Mouse (Mus musculus) adrenal gland, postnatal 25 days (tissue): ENCODE results near the gene Krt80. TPM values are rescaled to one million over a fixed set of nuclear protein-coding genes. Genes with fewer than 3 reads are reported as not detected.
"Not testable (repeated sequence)": the region's sequence is repeated elsewhere in the genome, so short reads cannot be mapped to it uniquely, and the experiment has no call there.

Experiments
- DNase-seq: peaks from one replicate; pipeline ENCODE4 v3.0.0; 2021; ENCODE audit warnings: mixed read lengths
- total RNA-seq: library from RNA; stranded (reverse); gene quantifications from 2 replicates; pipeline ENCODE4 v1.2.3, GENCODE M21; 2021

The Krt80 gene
- total RNA-seq, 1 experiment from 2014 or later, result 1.0 TPM

- DNase-seq, result peak; percentile 65
Observed at GRCm38 (mm10) chr15:101341797-101342515, 28.0 kb downstream of the Krt80 start.

GRCm38 (mm10) chr15:101339537-101339936, 30.4 kb downstream of the Krt80 start:
- peak; percentile 89 for DNase-seq

DNA sequence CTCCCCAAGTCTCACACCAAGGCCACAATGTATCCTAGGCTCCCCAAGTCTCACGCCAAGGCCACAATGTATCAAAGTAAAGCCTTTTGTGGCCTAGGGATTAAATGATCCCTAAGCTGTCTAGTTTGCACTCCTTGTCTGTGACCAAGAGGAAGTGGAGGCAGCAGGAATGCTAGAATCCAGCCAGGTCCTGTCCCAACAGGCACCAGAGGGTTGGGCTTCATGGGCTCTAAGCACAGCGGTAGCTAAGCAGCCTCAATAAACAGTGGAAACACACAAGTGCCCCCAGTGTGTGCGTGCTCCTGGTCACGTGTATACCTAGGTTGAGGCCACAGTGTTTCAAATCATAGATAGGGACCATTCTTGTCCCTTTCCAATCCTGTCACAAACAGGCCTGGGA, 31.6 kb downstream of the Krt80 start:
- DNase-seq, result no peak

GRCm38 (mm10) chr15:101336474-101337174, 33.3 kb downstream of the Krt80 start:
- no peak for DNase-seq

DNA sequence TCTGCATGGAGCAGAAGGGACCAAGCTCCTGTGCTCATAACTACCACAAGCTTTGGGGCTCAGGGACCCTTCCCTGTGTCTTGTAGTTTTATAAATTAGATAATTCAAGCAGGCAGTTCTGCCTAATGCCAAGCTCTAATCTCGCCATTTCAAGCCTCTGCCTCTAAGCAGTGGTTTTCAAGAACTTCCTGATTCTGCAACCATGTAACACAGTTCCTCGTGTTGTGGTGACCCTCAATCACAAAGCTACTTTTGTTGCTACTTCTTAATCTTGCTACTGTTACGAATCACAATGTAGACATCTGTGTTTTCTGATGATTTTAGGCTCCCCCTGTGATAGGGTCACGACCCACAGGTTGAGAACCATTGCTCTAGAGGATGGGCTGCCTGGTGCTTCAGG, 36.3 kb downstream of the Krt80 start:
- DNase-seq, result no peak

GRCm38 (mm10) chr15:101333165-101333564, 36.8 kb downstream of the Krt80 start:
- DNase-seq, result no peak

DNA sequence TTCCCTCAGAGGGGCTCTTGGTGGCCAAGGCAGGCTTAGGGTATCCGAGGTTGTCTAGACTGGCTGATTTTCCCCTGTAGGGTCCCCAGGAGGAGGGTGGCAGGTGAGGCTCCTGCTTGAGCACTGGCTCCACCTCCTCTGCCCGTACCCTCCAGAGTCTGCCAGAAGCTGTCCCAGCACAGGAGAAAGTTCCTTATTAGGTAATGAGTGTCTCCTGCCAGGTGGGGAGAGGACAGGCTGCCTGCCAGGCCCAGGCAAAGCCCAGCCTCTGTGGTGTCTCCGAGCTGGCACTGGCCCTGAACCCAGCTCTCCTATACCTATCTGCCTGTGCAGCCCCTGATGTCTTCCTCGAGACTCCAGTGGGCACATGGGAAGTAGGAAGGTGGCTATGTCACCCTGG, 37.6 kb downstream of the Krt80 start:
- no peak for DNase-seq

DNA sequence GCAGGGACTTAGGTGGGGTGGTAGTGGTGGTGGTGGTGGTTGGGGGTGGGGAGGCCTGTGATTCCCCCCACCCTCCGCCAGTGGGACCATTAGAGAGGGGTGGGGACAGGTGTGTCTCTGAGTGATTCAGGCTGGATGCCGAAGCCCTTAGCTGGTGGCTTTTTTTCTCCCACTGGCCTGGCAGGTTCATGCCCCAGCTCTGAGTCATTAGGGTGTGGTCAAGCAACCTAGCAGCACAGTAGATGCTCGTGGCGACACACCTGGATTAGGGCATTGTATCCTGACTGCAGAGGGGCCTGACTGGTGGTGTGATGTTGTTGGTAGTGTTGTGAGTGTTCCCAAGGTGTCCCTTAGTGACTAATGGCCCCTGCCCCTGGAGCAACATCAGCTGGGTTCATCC, 38.9 kb downstream of the Krt80 start:
- DNase-seq, result no peak

DNA sequence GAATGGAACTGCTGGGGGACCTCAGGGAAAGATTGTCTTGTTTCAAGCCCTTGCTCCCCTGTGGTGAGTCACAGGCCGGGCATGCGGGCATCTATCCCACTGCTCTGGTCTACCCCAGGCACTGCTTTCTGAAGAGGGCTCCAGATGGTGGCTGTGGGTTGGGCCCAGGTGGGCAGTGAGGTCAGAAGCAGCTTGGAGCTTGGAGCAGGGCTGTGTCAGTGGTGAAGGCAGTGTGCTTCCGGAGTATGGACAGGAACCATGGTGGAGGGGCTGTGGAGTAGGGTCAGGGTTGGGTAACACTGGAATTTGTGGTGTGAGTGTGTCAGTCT, 40.4 kb downstream of the Krt80 start:
- no peak for DNase-seq

GRCm38 (mm10) chr15:101328876-101329563, 40.9 kb downstream of the Krt80 start:
- DNase-seq, result no peak

DNA sequence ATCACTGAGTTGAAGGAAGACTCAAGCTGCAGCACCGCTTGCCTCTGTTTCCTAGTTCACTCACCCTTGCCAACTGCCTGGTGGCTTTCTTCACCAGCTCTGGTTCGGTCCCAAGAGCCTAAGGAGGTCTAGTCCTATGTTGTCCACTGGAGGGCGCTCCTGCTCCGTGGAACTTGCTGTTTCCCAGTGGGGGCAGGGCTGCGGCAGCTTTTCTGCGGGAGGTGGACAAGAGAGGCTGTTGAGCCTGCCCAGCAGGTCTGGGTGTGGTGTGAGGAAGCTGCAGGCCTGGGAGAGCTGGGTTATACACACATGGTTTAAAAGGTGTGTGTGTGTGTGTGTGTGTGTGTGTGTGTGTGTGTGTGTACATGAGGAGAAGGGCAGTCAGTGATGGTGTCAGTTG, 42.7 kb downstream of the Krt80 start:
- DNase-seq, result peak; percentile 87

DNA sequence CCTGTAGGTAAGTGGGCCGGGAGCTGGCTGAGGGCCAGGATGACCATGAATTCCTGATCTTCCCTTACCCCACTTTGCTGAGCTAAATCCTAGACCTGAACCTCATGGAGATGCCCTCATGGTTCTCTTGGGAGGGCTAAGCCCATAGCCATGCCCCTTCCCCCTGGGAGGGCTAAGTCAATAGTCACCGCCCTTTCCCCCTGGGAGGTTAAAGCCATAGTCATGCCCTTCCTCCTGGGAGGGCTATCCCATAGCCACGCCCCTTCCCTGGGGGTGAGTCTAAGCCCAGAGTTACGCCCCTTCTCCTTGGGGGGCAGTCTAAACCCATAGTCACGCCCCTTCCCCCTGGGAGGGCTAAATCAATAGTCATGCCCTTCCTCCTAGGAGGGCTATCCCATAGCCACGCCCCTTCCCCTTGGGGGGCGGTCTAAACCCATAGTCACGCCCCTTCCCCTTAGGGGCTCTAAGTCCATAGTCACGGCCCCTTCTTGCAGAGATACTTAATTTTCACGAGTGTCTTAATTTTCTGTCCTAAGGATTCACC, 43.9 kb downstream of the Krt80 start:
- DNase-seq, result no peak

DNA sequence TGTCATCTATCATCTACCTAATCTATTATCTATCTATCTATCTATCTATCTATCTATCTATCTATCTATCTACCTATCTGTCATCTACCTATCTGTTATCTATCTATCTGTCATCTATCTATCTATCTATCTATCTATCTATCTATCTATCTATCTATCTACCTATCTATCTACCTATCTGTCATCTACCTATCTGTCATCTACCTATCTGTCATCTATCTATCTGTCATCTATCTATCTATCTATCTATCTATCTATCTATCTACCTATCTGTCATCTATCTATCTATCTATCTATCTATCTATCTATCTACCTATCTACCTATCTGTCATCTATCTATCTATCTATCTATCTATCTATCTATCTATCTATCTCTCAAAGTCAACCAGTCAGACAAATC, 45.6 kb downstream of the Krt80 start:
- not testable (repeated sequence) for DNase-seq

GRCm38 (mm10) chr15:101323511-101323910, 46.5 kb downstream of the Krt80 start:
- no peak for DNase-seq

DNA sequence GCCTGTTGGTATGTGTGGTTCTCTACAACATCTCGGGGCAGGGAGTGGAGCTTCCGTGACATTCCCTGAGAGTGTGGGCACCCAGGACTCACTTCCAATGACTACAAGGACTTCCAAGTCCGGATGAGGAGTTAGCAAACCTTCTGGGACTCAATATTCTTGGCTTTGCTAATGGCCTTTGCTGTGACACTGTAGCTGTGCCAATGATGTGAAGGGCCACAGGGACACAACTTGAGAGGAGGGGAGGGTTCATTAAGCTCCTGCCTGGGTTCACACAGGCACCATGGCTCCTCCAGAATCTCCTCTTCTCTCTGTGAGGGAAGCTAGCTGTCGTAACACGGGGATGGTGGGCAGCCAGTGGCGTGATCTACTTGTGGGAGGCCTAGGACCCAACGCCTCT, 47.3 kb downstream of the Krt80 start:
- no peak for DNase-seq

DNA sequence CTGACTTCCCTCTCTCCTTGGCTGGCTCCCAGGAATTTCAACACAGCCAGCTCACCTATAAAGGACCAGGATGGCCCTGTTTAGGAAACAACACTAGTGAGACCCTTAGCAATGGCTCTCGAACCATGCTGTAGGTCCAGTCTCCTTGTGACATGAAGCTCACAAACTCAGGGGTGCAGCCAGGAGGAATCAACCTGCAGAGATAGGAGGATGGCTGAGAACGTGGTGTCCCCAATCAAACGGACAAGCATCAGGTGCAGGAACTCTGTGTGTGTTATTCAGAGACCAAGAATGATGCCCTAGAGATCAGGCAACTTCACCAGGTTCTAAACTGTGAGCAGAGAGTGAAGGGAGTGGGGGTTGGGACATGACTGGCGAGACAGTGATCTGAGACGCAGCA, 47.9 kb downstream of the Krt80 start:
- no peak for DNase-seq

- DNase-seq, result no peak
Observed at GRCm38 (mm10) chr15:101321126-101321525, 48.8 kb downstream of the Krt80 start.

- DNase-seq, result no peak
Observed at GRCm38 (mm10) chr15:101320618-101321041, 49.3 kb downstream of the Krt80 start.

GRCm38 (mm10) chr15:101320010-101320617, 49.8 kb downstream of the Krt80 start:
- DNase-seq, result no peak

DNA sequence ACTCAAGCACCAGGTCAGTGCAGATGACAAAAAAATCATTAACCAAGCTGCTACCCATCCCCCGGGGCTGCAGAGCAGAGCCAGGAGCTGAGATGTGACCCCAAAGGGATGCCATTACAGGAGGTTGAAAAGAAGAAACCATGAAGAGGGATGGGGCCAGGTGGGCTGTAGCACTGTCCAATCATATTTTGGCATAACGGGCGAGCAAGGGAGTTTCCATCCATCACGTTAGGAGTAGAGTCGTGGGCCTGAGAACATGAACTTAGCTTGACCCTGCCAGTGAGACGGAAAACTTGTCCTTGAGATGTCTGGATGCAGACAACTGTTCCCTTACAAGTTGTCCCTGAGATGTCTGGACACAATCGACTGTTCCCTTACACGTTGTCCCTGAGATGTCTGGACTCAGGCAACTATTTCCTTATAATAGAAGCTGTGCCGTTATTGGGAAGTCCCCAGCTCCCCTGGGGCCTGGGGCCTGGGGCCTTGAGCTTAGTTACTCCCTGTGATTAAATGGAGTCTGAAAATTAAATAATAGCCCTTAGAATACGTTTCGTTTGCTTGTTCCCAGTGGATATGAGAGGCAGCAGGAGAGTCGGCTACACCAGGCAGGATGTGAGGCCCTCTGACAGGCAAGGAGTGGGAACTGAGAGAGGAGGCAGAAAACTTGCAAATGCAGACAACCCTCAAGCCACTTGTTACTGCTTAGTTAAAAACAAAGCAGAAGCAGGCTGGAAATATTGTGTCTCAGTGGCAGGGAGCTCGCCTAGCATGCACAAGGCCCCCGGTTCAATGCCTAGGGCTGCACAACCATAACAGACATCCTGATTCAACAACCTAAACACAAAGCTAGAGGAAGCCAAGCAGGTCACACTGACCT, 50.8 kb downstream of the Krt80 start:
- DNase-seq, result no peak

DNA sequence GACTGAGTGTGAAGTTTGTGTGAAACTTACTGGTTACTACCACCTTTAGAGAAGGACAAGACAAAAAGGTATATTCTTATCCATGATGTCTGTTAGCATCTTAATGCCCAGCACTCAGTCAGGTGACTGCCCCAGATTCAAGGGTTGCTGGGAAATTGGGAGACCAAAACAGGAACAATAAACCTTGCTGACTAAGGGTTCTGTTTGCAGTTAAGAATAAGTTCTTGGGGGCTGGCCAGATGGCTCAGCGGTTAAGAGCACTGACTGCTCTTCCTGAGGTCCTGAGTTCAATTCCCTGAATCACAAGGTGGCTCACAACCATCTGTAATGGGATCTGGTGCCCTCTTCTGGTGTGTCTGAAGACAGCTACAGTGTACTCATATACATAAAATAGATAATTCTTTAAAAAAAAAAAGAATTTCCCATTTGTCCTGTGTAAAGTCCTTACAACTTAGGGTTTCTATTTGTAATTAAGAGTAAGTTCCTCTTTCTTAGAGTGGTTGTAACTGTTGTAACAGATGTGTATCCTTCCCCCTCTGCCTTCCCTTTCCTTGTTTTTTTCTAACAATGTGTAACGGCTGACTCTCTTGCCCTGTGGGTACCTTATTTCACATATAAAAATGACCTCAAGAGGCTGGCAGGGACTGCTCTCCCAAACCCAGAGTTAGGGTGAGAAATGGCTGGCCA, 52.0 kb downstream of the Krt80 start:
- DNase-seq, result no peak
